Mouse (Mus musculus) cerebellum, adult 9-10 months (tissue): Measurements from ENCODE around the gene Prnp.

ENCODE experiments used
- DNase-seq: peaks from one replicate; pipeline ENCODE4 v3.0.0; 2022

The Prnp gene

GRCm38 (mm10) chr2:131909683-131910572 lies at the start of gene Prnp, which contains the start of gene Prn:
Gene Prnp, plus strand, starts transcription at chr2:131909928.
Gene Prn, plus strand, starts transcription at chr2:131909957.
- peak; percentile 92 for DNase-seq

DNA sequence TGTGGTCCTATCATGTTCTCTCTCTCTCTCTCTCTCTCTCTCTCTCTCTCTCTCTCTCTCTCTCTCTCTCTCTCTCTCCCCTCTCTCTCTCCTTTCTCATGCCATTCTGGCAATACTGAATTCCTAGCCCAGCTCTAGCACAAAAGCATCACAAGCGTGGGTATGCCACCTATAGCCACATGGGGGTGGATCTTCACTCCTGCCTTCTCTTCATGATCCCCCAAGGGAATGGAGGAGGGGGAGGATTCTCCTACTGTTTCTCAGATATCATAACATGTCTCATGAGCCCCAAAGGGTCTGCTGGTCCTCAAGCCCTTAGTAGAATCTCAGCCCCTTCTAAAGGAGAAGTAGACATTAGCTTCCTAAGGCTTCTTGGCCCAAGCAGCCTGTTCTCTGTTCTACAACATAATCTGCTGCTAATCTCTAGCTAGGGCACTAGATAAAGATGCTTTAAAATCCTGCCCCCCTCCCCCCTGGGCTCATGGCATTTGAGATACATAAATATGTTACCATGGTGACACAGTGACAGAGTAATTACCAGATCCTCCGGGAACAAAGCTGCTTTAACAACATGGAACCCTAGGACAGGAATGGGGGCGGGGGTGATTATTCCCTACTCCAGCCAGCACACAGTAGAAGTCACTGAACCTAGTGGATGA lies 47.0 kb upstream of the Prnp start:
- DNase-seq, result no peak

GRCm38 (mm10) chr2:131863472-131863871 lies 46.3 kb upstream of the Prnp start:
- DNase-seq, result no peak

- DNase-seq, result no peak
Observed at GRCm38 (mm10) chr2:131864262-131864796, 45.4 kb upstream of the Prnp start.

DNA sequence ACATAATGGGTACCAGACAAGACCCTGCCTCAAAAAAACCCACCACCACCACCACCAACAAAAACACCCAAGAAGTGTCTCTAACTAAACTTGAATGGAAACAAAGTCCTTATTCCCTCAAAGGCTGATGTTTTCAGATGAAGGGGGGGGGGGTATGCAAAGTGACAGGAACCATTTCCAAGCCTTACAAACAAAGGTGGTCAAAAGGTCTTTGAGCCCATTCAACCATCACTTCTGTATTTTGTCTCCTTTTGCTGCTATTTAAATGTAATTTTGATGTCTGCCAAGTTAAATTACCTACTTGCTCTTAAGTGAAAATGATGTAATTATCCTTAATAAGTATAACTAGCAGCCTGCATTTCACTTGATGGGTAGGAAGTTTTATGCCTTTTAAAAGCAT lies 43.1 kb upstream of the Prnp start:
- no peak for DNase-seq

DNA sequence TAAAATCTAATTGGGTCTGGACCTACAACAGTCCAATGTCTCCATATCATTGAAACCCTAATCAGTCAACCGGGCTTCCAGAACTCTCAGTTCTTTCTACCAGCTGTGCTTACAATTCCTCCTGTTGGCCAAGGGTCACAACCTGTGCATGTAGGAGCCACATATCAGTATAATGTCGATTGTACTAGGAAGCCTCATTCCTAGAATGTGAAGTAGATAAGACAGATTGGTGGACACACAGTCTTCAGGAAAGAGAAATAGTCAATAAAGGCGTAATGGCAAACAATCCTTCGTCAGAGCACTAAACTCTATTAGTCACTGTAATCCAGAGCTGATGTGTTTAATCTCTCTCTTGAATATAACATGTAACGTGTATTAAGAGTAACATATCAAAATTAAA lies 40.7 kb upstream of the Prnp start:
- DNase-seq, result no peak

DNA sequence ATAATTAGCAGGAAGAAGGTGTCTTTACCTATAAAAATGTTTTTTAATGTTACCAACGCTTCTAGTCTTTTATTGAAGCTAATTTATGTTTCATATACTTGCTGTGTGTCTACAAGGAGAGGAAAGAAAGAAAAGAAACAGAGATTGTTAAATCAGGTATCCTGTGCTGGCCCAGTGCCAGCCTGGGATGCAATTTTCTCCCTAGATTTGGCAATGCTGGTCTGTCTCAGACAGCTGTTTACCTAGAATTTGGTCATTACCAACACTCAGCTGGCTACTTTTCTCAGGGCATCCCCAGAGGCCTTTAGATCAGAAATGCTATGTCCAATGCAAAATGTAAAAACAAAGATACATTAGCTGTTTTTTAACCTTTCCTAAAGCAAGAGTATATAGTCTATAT lies 36.4 kb upstream of the Prnp start:
- DNase-seq, result no peak

GRCm38 (mm10) chr2:131876551-131877265 lies 33.0 kb upstream of the Prnp start:
- no peak for DNase-seq

DNA sequence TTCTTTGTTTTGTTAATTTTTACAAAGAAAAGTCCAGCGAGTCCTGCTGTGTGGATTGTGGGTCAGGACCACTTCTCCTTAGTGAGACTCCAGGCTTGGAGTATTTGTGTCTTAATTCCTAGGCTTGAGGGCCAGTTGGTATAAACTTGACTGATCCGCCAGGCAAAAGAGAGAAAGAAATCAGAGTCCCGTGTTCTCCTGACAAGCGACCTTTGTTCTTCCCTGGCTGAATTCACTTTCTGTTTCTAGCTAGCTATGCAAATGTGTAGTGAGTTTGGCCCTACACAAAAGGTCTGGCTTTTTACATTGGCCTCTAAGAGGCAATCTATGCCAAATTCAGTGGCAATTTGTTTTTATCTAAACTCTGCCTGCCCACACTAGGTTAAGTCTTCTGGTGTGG lies 28.0 kb upstream of the Prnp start:
- no peak for DNase-seq

GRCm38 (mm10) chr2:131883136-131883535 lies 26.6 kb upstream of the Prnp start:
- no peak for DNase-seq

- no peak for DNase-seq
Observed at GRCm38 (mm10) chr2:131886503-131887160, 23.1 kb upstream of the Prnp start.

DNA sequence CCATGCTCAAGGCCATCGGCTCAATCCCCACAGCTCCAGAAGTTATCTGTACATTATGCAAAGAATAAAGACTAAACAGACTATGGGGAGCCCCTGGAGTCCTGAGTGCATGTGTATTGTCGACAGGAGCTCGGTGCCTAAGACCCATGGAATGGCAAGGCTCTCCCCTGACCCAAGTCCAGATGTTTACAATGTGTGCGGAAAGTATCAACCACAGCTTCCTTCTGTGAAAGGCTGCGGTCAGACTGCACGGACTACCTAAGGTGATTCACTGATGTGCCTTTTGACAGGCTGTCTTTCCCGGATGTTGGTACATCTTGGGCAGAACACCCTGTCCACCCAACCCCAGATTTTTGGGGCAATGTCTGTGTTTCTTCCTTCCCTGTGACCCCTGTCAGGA lies 21.5 kb upstream of the Prnp start:
- no peak for DNase-seq

DNA sequence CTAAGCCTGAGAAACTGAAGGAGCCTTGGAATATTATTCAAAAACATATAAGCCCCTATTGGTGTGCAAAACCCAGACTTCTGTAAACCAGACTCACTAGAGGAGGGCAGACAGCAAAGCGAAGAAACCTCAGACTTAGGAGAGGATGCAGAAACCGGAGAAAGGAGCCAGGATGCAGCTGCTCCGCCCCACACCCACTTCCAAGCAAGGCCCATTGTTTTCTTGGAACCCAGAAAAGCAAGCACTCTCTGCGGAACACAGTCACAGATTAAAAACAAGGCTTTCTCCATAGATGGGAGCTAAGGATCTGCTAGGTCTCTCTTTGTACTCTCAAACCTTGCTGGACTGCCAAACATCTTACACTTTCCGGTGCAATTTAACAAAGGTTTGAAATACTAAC lies 17.2 kb upstream of the Prnp start:
- no peak for DNase-seq

DNA sequence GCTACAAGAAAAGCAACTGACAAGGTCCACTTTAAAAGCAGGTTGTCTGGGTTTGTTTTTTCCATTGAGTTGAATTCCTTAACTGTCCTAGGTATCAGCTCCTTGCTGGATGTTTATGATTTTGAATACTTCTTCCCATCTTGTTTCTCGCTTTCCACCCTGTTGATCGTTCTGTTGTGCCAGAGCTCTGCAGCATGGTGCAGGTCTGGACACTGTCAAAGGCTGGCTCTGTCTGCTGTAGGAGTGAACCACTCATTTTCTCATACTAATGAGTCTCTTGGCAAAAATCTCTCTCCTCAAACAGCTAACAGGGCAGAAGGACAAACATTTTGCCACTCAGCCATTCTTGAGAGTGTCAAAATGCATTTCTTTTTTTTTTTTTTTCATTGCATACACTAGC lies 14.6 kb upstream of the Prnp start:
- DNase-seq, result no peak

DNA sequence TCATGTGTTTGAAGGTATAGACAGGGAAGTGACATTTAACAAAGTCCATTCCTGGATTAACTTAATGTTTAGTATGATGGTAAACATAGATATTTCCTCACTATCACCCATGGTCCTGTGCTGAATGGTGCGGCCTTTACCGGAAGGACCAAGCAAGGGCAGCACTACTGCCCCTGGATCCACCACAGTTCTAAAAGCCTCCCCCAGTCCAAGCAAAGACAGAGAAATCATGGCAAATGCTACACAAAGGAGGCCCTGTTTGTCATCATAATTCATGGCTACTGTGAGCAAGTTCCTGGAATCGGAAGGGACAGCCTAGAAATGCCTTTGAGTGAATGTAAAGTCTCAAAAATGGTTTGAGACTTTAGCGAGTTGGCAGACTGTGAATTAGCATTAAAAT lies 13.7 kb upstream of the Prnp start:
- DNase-seq, result no peak

DNA sequence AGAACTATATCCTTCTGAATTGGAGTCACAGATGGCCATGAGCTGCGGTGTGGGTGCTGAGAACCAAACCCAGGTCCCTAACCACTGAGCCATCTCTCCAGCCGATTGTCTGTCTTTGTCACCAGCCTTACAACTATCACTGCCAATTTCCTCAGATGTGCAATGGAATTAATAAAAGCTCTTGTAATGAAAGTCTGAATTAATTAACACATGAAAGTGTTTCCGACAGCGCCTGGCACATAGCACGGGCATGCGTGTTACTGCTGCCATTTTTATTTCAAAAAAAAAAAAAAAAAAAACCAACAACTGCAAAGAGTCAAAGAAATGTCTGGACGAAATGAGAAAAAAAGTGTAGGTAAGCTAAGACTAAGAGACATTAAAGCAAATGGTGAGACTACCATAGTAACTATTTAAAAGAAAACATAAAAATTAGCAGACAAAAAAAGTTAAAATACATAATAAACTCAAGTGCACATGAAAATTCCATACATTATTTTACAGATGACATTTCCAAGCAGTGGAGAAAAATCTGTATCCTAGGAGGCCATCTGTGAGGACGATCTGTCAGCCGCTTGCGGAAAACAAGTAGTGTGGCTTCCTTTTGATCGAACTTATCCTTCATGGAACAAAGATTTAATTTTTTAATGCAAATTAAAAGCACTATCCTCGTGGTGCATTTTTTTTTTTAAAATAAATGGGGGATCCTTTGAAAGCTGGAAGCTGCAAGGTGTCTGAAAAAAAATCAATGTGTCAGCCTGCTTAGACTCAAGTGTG lies 12.2 kb upstream of the Prnp start:
- no peak for DNase-seq

DNA sequence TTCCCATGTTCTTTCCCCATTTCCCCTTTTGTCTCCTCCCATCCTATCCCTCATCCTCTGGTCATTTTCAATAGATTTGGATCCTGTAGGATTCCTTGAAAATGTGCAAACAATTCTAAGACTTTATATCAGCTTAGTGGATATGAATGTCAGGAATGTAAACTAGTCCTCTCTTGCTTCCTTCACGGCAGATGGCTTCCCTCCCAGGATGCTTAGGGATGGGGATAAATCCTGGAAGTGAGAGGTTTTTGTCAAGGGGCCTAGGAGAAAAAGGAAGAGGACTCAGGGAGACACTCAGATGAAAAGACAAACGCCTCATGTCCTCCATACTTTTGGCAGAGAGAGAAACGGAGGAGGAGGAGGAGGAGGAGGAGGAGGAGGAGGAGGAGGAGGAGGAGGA lies 7.3 kb upstream of the Prnp start:
- DNase-seq, result no peak

- no peak for DNase-seq
Observed at GRCm38 (mm10) chr2:131902867-131903266, 6.9 kb upstream of the Prnp start.

GRCm38 (mm10) chr2:131905025-131905424 lies 4.7 kb upstream of the Prnp start:
- DNase-seq, result no peak

- no peak for DNase-seq
Observed at GRCm38 (mm10) chr2:131905776-131906175, 4.0 kb upstream of the Prnp start.

GRCm38 (mm10) chr2:131906266-131906665 lies 3.5 kb upstream of the Prnp start:
- no peak for DNase-seq

DNA sequence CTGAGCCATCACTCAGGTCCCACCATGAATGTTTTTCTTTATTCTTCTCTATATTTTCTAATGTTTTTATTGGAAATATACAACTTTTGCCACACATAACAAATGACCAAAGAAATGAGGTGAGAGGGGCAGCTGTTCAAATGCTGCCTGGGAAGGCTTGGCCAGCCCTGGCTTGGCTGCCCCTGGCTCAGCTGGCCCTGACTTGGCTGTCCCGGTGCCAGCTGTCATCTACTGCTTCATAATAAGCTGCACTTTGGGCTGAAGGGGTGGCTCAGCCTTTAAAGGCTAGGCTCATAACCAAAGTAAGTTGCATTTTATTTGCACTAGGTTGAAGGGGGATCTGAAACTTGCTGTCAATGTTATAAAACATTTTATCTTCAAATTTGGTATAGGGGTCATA lies 2.9 kb upstream of the Prnp start:
- no peak for DNase-seq
